Mouse (Mus musculus) heart, postnatal 0 days (tissue): ENCODE results near the gene Sf3a3.

Source experiments
- CTCF ChIP-seq: IDR thresholded peaks from 2 replicates; pipeline ENCODE4 v1.5.1; 2016; ENCODE audit warnings: antibody characterized with exemption, control low read depth, low read depth
- EP300 ChIP-seq: IDR thresholded peaks from 2 replicates; pipeline ENCODE4 v1.6.1; 2016; ENCODE audit warnings: antibody characterized with exemption, low read depth

DNA sequence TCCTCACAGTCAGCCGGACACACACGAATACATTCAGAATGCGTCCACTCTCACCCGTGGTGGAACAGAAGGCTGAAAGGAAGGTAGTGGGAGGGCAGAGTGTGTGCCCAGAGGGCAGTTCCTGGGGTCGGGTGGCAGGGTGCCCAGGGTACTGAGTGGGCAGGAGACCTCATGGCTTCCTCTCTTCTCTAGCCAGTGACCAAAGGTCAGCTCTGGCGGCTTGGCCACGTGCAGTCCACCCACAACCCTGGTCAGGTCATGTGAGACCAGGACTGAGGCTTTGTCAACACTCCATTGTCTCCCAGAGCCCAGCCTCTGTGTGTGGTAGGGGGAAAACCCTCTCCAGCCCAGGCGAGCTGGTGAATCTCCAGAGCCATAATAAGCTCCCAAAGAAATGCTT lies 44.3 kb upstream of the Sf3a3 start:
- TF ChIP-seq CTCF (no peak), EP300 (no peak)
